Mouse (Mus musculus): ENCODE results near the gene 1700020A23Rik.
A peak's percentile ranks its signal among the peaks of the same experiment; 100 is the strongest.
"Not testable (repeated sequence)": the region's sequence is repeated elsewhere in the genome, so short reads cannot be mapped to it uniquely, and the experiment has no call there.

Gene 1700020A23Rik

DNA sequence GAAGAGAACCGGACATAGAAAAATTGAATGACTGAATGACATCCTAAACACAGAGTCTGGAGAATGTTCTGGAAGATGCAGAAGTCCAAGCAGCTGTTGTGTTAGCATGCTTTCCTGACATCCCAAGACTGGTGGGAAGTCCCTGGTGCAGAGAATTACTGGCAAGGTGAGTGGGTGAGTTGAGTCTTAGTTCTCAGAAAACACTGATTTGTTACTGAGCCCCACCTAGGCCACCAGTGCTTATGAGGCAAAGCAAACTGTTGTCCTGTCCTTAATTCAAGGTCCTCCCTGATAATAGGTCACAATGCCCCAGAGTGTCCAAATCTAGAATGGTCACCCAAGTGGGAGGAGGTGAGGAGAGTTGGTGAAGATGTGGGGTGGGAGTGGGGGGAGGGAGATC, at the start of gene 1700020A23Rik, which contains the start of gene Gm28372:
TSS of gene 1700020A23Rik (plus strand) at position 321 of the 400 bp plus-strand sequence.
TSS of gene Gm28372 (plus strand) at position 301 of the 400 bp plus-strand sequence.
- no peak for DNase-seq

DNA sequence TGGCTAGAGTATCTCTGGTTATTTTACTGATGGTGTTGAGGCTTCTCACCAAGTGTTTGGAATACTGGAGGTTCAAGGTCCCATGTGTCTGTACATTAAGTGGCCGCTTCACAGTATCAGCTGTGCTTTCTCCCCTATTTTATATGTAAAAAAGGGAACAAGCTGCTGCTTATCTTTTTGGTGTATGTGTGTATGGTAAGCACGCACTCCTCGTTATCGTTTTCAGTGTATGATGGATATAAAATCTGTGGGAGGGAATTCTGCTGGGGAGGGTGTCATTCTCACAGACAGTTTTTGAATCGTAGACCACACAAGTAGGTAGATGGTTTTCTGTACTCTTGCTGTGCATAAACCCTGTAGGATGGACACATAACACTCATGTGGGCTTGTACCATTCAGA, 47.5 kb upstream of the 1700020A23Rik start:
- DNase-seq = no peak

DNA sequence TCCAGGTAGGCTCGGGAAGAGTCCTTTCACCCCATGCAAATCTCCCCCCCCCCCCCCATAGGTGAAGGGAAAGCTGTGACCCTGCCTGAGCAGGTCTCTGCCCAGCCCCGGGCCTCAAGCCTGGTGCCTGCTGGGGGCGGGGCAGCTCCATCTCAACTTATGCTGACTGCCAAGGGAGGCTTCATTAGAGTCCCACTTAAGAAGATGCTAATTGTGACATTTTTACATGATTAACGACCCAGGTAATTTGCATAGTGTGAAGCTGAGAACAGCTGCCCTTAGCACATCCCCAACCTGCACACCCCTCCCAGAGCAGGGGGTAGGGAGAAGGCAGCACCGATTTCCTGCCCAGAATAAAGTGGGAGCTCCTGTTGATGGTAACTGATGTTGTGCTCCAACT, 46.2 kb upstream of the 1700020A23Rik start:
- no peak for DNase-seq

DNA sequence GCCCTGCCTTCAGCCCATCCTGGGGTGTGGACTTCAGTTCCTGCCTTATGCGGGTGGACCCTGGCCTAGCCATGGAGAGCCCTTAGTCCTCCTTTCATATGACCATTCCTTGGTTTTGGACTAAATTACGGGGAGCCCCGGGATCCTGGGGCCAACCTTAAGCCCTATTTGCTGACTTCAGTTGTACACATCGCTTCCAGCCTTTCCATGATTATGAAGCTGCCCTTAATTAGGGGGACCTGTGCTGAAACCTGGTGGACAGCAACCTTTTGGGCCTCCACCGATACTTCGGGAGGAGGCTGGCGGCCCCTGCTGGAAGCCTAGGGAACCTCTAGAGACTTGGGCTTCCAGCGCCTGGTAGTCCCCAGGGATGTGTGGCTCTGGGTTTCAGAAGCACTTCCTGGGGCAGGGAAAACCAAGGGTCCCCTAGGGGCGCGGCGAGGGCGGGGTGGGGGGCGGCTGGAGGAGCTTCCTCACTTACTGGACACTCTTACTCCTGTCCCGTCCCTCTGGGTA, 42.5 kb upstream of the 1700020A23Rik start:
- DNase-seq = peak; percentile 60

DNA sequence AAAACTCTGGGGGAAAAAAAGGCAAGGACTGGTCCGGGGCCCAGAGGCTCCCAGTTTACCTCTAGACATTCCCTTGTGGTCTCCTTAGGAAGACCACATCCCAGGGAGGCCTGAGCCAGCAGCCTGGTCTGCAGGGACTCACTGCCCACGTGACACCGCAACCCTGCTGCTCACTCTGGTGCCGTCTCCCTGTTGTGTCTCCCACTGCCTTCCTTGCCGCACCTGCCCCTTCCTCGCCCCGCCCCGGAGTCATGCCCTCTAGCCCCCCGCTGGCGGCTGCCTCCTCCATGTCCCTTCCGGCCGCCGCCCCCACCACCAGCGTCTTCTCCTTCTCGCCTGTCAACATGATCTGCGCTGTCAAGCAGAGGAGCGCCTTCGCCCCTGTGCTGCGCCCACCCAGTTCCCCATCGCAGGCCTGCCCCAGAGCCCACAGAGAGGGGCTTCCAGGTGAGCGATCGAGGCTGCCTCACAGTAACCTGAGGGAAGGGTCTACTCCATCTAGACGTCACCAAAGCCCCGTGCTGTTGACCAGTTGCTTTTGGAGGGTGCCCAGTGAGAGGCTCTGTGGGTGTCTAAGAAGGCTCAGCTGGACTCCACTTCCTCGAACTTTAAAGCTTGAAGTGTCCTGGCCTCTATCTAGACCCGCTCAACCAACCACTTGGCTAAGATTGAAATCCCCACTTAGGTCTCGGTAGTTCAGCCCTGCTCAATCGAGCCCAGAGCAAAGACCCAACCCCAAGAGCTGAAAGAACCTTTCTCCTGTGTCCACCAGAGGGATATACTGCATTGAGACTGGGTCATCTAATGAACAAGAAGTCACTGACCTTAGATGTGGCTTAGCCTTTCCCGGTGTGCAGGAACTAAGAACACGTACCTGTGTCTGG, 39.6 kb upstream of the 1700020A23Rik start:
- DNase-seq = no peak

DNA sequence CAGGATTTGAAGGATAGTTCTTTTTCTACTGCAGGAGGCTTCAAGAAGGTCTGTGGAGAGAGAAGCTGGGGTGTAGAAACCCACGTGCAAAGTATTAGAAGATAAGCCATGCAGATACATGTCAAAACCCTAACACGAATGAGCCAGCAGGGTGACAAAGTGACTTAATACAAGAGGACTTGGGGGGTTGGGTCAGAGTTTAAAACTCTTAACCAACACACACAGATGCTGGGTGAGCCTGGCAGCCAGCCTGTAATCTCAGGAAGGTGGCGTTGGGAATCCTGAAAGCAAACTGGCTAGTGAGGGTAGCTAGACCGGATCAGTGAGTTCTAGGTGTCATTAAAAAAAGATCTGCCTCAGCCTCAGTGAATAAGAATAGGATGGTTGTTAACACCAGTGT, 37.7 kb upstream of the 1700020A23Rik start:
- no peak for DNase-seq

DNA sequence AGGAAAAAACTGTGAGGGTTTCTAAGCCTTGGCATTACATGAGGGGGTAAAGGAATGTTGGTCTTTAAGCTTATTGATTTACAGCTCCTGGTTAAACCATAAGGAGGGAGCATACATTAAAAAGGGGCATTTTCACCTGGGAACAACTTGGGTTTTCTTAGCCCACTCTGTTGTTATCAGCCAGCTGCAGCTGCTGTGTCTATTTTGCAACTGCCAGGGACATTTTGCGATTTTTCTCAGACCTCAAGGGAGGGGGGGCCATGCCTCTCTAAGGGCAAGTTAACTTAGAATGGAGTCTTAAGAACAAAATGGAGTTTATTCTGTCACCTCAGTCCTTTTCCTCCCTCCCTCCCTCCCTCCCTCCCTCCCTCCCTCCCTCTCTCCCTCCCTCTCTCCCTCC, 32.0 kb upstream of the 1700020A23Rik start:
- not testable (repeated sequence) for DNase-seq

DNA sequence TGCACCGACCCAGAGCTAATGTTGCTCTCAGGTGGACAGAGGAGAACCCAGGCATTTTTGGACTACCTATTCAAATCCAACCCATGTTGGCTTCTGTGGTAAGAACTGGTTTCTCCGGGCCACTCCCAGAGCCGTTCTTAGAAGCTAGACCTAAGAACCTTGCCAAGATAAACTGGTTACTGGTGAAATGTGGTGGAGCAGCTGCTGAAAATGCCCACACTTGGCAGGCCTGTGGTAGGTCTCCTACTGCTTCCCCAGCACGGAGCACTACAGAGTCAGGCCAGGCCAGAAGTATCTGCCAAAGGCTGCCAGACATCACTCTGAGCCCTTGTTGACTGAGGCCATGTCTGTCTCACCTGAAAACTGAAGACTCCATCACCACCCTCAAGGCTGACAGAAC, 30.1 kb upstream of the 1700020A23Rik start:
- DNase-seq = no peak

DNA sequence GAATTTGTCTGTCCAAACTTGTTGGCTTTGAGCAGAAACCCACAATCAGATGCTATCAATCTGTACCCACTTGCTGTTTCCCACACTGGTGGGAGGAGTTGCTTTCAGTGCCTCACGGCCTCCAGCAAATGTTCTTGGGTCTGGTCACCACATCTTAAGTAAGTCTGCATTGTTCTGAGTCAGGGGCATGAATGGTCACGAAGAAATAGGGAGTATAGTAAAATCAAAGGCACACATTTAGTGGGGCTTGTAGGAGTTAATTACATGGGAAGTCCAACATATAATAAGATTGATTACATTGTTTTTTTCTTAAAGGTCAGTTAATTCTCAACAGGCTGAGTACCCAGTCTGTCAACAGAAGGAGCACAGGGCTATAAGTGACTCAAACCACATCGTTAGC, 21.9 kb upstream of the 1700020A23Rik start:
- no peak for DNase-seq

DNA sequence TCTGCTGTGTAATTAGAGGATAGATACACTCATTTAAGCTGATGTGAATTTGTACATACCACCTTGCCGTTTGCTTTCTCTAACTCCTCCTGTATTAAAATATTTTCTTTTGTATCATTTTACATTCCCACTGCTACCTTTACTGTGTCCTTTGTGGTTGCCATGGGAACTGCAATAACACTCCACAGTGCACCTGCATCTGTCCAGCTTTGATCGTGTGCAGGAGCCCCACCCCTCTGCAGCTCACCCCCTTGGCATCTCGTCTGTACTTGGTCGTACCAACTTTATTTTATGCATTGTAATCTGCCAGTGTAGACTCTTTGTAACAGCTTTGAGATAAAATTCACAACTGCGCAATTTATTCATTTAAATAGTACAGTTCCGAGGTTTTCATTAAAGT, 21.2 kb upstream of the 1700020A23Rik start:
- no peak for DNase-seq

DNA sequence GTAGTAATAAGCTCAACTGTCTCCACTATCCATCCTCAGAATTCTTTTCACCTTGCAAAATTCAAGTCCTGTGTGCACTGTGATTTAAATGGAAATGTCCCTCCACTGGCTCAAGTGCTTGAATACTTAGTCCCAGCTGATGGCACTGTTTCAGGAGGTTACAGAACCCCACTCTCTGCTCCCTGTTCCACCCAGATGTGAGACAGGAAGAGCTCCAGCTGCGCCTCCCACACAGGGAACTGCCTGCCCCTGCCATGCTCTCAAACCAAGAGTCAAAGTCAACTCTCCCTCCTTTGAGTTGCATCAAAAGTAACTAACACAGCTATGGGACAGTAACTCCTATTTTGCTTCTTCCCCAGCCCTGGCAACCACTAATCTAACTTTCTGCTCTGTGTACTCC, 18.8 kb upstream of the 1700020A23Rik start:
- DNase-seq = no peak

DNA sequence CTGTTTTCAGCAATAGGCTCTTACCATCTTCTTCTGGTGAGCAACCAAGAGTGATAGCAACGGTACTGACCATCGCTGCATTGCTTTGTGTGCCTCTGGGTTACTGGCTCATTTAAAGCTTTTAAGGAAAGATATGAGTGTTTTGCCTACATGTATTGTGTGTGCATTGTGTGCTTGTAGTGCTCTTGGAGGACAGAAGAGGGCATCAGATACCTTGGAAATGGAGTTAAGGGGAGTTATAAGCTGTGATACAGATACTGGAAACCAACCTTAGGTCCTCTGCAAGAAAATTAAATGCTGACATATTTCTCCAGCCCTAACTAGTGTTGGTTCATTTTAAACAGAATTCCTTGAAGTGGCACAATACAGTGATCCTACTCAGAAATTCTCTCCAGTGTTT, 16.3 kb upstream of the 1700020A23Rik start:
- DNase-seq = no peak

DNA sequence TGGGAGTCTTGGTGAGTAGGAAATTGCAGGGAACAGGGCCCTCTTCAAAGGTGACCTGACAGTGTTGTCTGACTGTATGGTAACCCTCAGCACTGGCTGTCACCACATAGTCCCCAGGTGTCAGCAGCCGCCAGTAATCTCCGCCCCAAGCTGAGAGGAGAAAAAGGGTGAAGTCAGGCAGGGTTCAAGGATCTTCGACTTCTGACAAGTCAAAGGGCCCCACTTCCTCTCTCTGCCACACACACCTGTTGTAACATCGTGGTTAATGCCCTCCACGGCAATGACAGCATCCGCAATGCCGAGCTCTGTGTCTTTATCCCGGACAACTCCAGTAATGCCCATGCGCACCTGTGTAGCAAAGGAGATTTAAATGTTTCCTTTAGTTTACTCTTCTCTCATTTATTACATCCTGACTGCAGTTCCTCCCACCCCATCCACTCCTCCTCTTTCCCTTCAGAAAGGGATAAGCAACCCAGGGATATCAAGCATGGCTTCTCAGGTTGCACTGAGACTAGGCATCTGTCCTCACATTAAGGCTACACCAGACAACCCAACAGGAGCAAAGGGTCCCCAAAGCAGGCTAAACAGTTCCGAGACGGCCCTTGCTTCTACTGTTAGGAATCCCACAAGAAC, 13.9 kb upstream of the 1700020A23Rik start:
- DNase-seq = no peak

DNA sequence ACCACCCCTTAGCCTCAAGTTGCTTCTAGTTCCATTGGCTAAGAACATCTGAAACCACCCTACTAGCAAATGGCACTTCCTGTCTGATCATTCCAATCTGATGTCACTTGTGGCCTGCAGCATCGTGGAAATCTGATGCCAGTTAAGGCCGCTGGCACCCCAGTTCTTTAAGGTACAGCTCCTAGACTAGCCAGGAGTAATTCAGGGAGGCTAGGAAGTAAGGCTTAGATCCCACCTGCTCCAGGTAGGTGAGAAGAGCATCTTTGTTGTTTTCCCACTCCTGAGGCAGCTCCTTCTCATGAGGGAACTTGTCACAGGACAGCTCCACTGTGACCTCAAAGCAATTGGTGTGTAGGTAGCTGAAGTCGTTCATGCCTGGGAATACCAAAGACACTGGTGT, 12.2 kb upstream of the 1700020A23Rik start:
- no peak for DNase-seq

DNA sequence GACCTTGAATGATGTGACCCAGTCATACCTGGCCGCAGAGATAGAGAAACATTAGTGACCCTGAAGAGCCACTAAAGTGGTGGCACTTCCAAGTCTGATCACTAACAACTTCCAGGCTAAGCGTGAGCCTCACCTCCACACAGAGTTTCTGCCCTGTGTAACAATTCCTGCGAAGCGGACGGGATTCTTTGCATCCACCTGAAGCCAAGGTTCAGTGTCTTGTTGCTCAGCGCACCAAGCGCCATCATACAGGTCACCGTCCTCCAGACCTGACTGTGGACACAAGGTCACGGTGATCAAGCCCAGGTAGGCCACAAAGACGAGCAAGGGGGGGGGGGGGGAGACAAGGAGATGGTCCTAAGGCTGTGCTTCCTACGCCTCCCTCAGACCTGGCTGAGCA, 9.4 kb upstream of the 1700020A23Rik start:
- no peak for DNase-seq

DNA sequence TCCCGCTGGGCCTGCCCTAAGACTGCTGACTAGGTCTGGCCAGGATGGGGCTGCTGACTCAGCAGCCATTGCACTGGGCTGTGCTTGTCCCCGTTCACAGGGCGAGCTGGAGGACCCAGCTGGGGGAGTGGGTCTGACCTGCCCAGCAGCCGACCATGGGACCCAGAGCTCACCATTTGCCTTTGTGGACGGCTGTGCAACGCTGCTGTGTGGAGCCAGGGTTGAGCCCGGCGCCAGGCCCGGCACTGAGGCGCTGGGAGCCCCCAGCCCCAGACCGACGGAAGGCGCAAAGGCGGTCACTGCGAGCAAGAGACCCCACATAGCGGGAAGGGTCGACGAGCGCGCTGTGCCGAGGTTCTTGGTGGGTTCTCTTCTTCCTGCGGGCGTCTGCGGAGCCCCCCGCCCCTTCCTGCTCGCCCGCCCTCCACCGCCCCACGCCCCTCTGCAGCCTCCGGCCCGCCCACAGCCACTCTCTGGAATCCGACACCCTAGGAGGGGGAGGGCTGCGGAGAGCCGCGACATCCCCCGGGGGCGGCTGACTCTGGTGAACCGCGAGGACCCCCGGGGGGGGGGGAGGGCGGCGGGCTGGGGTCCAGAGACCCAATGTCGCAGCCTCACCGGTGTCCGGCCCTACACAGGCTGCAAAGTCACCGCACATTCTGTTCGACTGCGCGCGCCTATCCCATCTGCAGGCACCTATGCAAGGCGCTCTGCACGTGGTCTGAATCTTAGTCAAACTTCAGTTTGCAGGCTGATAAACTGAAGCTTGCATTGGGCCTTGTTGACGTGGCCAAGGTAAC, 7.7 kb upstream of the 1700020A23Rik start, which contains the start of gene Cpxm1:
TSS of gene Cpxm1 (minus strand) at position 389 of the 800 bp plus-strand sequence.
- peak; percentile 11 for DNase-seq

DNA sequence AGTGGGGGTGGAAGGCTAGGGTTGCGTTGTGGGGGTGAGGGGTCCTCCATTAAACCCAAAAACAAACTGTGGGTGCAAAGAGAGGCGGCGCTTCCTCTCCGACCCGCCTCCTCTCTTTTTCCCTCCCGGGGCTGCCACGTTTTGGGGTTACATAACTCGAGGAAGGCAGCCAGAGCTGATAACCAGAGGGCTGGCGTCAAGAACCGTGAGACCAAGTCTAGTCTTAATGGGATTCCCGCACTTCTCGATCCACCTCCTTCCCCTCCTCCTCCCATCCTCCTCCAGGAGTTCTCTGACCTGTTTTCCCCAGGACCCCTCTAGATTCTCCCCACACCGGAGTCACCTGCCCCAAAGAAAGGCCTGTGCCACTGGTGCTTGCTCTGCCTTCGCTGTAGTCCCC, 7.0 kb upstream of the 1700020A23Rik start:
- DNase-seq = no peak

DNA sequence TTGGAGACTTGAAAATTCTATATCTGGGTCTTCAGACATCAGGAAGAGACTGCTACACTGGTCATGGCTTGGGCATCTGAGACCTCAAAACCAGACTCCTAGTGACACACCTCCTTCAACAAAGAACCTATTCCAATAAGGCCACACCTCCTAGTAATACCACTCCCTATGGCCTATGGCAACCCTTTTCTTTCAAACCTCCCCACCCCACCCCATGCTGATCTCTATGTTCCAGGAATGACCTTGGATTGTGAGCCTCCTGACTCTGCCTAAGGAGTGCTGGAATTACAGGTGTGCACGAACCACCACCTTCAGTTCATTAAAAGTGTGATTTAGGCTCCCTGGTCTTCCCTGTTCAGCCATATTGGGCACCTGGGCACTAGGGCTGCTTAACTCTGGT, 5.0 kb upstream of the 1700020A23Rik start:
- no peak for DNase-seq

DNA sequence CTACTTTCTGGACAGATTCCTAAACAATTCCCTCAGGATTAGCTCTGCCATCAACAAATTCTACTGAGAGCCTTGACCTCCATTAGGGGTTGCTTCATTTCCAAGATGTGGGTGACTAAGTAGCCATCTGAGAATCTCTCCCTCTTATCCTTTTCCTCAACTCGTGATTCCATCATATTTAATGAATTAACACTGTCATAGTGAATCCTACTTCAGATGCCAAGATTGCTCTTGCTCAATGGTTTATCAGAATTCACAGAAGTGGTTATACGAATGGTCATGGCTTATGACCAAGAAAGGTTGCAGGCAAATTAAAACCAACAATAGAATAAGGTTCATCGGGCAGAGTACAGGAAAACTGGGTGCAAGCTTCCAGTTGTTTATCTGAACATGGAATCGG, 3.2 kb upstream of the 1700020A23Rik start:
- no peak for DNase-seq

DNA sequence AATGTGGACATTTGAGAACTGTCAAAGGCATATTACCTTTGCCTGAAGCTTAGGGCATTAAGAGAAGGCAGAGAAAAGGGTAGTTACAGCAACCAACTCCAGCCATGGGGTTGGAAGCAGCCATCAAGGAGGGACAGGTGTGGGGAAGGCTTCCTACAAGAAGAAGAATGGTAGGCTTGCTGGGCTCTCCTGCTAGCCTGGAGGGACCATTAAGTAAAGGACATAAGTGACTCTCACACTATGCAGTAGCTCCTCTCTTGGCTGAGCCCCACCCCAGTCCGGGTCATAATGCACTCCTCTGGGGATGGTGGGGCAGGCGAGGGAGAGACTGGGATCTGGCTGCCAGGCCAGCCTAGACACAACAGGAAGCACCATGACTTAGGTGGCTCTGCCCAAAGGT, 1.1 kb downstream of the 1700020A23Rik start, which contains the start of gene Tmem239:
TSS of gene Tmem239 (plus strand) at position 301 of the 400 bp plus-strand sequence.
- DNase-seq = no peak

DNA sequence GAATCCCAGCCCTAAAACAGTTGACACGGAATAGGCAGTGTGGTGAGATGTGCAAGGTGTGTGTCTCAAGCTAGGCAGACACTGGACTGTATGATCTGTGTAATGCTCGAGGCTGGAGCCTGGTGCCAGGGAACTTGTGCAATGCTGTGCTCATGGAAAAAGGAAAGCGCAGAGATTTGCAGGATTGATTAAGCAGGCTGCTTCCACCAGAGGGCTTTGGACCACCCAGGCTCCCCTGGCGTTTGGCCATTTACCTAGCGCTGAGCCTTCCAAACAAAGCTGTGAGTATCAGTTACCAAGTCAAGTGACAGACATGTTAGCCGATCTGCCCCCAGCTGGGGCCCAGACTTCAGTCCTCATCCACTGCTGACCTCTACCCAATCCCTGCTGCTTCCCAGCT, 3.1 kb downstream of the 1700020A23Rik start:
- no peak for DNase-seq

DNA sequence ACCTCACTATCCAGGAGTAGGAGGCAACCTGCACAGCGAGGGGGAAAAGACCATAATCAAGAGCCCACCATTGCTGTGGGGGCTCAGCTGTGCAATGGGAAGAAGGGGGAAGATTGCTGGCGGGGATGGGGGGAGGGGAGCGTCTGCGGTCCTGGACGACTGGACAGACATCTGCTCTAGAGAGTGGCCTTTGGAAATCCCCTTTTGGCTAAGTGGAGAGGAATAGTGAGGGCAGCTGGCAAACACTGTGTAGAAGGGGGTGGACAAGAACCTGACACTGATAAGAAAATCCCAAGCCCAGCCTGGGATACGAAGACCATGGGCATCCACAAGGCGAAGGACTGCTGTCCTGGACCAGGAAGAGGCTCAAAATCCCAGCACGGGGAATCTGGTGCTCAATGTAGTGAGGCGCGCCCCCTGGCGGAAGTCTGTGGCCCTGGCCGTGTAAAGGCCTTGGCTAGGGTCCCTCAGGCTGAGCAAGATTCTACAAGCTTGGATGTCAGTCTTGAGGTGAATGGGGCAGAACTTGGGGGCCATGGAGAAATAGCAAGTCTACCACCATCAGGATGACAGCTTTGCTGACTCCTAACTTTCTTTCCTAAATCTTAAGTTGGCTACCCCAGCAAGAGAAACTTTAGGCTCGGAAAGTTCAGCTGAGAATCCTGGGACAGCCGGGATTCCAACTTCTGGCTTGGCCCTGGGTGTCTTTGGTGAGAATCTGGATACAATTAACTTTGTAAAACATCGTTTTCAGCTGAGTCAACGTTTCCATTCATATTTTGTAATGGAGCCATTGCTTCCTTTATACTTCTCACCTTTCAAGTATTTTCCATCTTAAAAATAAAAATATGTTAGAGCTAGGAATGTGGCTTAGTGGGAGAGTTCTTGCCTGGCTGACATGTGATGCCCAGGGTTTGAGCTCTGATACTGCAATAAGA, 6.8 kb downstream of the 1700020A23Rik start:
- DNase-seq = peak; percentile 85

Measured in kidney, adult 18-20 months (tissue).